Mouse (Mus musculus): ENCODE measurements at regions not wholly inside any gene's neighbourhood (a gene's known extent, or its start where the extent isn't known, plus 50 kb on each side); places are given as distances from the start of the nearest gene placed in this dataset.

DNA sequence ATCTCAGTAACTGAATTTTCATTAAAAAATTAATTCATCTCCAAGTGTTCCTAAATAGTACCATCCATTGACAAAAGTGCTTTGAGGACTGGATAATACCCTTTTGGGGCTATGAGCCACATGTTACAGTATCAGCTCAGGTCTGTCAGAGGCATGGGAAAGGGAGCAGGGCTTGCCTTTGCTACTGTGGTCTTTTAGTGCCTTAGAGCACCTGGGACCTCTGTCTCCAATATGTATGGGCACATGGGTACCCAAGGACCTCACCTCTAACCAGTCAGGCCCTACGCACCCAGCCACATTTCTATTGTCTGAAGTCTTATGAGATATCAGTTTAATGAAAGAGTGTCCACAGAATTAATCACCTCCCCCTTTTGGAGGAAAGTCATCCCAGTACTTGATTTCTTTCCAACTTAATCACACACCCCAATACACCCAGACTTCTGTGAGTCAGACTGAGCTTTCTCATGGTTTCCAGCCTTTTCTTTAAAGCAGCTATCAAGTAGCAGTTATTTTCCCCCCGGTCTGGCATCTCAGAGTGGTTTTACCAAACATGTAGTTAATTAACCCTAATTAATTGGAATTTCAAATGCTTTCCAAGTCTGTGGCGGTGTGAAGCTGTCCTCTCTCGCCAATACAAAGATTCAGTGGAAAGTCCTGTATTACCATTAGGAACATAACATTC is 498.7 kb upstream of the Camk1g start:
- no peaks in the 10 kb centered on the region for H3K36me3 ChIP-seq (ENCODE audit: control insufficient read depth, insufficient read depth, low read length)
- H3K4me3 ChIP-seq (ENCODE audit: low read depth, low read length): no peak overlapping the region
- H3K27ac ChIP-seq (ENCODE audit: low read depth, low read length): no peak overlapping the region
- ATAC-seq (replicated peaks; ENCODE audit: low FRiP score) (peak; percentile 39; the same call in 1 of the 2 replicates), DNase-seq (ENCODE audit: low spot score) (no peak)
- no peaks in the 10 kb centered on the region for H3K9me3 ChIP-seq (ENCODE audit: control insufficient read depth, low read length)
- WGBS: 49% methylated on average over 4 of the region's 4 CpGs
- no peak overlapping the region for H3K4me2 ChIP-seq (ENCODE audit: low read depth, low read length, severe bottlenecking)
- H3K4me1 ChIP-seq (replicated peaks; ENCODE audit: control insufficient read depth, insufficient read depth, low read length): no peaks in the 10 kb centered on the region; the same call in 1 of the 2 replicates
- H3K27me3 ChIP-seq (ENCODE audit: control insufficient read depth, insufficient read depth, low read length): no peaks in the 10 kb centered on the region
- H3K9ac ChIP-seq (ENCODE audit: low read length): no peak overlapping the region

DNA sequence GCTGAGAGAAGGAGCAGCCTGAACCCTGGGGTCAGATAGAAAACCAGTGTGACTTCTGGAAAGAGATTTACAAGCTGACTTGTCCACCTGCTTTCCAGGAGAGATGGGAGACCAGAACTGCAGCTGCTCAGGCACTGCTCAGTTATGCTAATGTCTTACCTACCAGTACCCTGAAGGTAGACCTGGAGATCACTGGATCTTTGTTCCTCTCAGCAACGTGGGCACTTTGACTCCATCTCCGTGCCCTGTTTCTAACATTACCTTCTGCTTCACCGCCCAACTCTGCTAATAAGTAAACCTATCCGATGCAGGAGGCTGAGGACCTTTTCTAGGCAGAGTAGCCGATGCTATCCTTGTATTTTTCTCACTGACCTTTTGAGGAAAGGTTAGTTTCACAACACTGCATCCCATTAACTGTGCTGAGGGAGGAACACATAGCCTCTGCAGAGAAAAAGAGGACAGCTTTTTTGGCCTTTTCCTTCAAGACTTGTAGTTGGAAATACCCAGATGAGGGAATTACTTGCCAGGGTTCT is 490.7 kb upstream of the Camk1g start:
- Histone ChIP-seq H3K4me1 (replicated peaks; ENCODE audit: control insufficient read depth, insufficient read depth, low read length) (no peaks in the 10 kb centered on the region; the same call in 1 of the 2 replicates), H3K27ac (ENCODE audit: low read depth, low read length) (no peak overlapping the region), H3K36me3 (ENCODE audit: control insufficient read depth, insufficient read depth, low read length) (no peaks in the 10 kb centered on the region), H3K27me3 (ENCODE audit: control insufficient read depth, insufficient read depth, low read length) (no peaks in the 10 kb centered on the region), H3K9ac (ENCODE audit: low read length) (no peak overlapping the region), H3K4me2 (ENCODE audit: low read depth, low read length, severe bottlenecking) (no peak overlapping the region), H3K9me3 (ENCODE audit: control insufficient read depth, low read length) (no peaks in the 10 kb centered on the region), H3K4me3 (ENCODE audit: low read depth, low read length) (no peak overlapping the region)
- WGBS: 63% methylated on average over 5 of the region's 5 CpGs
- no peak for DNase-seq (ENCODE audit: low spot score)
- ATAC-seq (replicated peaks; ENCODE audit: low FRiP score): no peak

DNA sequence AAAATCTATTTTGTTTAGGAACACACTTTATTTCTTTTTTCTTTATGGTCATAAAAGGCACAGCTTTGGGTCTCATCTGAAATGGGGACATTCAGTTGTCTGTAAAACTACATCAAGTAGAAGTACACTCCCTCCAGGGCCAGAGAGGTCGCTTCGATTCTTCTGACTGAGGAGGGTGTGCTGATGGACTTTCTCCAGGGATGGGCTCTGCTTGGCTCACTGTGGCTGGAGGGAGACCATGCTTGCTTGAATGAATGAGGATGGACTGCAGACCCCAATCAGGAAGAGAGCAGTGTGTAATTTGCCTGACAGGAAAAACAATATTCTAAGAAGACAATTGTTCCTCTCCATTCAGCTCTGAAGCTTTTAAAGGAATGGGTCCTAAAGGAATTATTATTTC is 490.3 kb upstream of the Camk1g start:
- Histone ChIP-seq H3K27me3 (ENCODE audit: control insufficient read depth, insufficient read depth, low read length) (no peaks in the 10 kb centered on the region), H3K36me3 (ENCODE audit: control insufficient read depth, insufficient read depth, low read length) (no peaks in the 10 kb centered on the region), H3K4me3 (ENCODE audit: low read depth, low read length) (no peak overlapping the region), H3K4me2 (ENCODE audit: low read depth, low read length, severe bottlenecking) (no peak overlapping the region), H3K4me1 (replicated peaks; ENCODE audit: control insufficient read depth, insufficient read depth, low read length) (no peaks in the 10 kb centered on the region; the same call in 1 of the 2 replicates), H3K9me3 (ENCODE audit: control insufficient read depth, low read length) (no peaks in the 10 kb centered on the region), H3K9ac (ENCODE audit: low read length) (no peak overlapping the region), H3K27ac (ENCODE audit: low read depth, low read length) (no peak overlapping the region)
- 56% methylated on average over 2 of the region's 2 CpGs for WGBS
- ATAC-seq (replicated peaks; ENCODE audit: low FRiP score) (no peak), DNase-seq (ENCODE audit: low spot score) (no peak)

DNA sequence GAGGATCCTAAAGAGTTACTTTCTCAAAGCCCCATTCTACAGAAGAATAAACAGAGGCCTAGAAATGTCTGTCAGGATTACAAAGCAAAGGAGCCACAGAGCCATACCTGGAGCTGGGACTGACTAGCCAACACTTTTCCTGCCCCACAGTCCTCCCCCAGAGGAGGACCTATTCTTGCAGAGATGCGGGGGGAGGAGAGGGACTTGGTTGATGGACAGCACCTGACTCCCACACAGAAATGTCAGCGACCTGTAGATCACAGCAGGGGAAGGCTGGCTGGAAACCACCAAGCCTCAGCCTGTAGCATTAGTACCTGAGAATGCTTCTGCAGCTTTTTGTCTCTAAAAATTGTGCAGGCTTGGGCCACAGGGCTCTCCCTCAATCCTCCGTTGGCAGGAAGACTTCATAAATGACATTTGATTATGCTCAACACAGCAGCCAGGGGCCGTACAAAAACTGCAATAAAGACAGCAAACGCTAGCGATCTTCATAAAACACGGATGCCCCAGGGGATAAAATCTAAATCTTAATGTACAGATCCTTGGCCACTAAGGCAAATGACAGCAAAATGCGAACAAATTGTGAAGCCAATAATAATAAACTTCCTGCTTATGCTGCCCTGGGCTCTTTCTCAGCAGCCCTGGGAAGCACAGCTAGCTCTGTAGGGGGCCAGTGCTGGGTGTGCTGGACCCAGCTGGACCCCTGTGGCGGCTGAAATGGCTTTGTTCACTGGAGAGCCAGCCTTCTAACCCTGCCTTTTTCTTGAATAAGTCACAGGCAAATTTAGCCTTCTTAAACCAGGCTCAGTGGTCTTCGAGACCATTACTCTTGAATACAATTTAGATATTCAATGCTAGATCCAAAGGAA is 489.4 kb upstream of the Camk1g start:
- H3K9me3 ChIP-seq (ENCODE audit: control insufficient read depth, low read length): no peaks in the 10 kb centered on the region
- WGBS: 37% methylated on average over 10 of the region's 10 CpGs
- H3K4me3 ChIP-seq (ENCODE audit: low read depth, low read length): no peak overlapping the region
- no peak for DNase-seq (ENCODE audit: low spot score)
- no peak overlapping the region for H3K9ac ChIP-seq (ENCODE audit: low read length)
- no peaks in the 10 kb centered on the region for H3K36me3 ChIP-seq (ENCODE audit: control insufficient read depth, insufficient read depth, low read length)
- H3K27me3 ChIP-seq (ENCODE audit: control insufficient read depth, insufficient read depth, low read length): no peaks in the 10 kb centered on the region
- H3K4me1 ChIP-seq (replicated peaks; ENCODE audit: control insufficient read depth, insufficient read depth, low read length): no peaks in the 10 kb centered on the region; the same call in 1 of the 2 replicates
- no peak overlapping the region for H3K4me2 ChIP-seq (ENCODE audit: low read depth, low read length, severe bottlenecking)
- no peak overlapping the region for H3K27ac ChIP-seq (ENCODE audit: low read depth, low read length)
- ATAC-seq (replicated peaks; ENCODE audit: low FRiP score): no peak

DNA sequence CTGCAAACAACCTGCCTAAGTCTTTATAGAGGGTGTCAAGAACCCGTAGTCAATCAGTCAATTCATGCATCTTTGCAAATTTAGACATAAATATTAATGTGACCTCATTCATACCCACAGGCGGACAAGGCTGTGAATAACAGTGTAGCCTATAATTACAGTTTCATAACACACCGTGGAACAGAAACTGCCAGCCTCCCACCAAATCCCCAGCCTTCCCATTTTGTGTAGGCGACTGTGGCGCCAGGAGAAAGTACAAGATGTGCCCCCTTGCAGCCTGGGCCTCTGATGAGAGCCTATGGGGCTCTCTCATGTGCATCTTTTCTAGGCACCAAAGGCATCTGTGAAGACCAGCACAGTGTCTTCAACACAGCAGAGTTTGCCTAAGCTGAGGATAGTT is 477.8 kb upstream of the Camk1g start:
- H3K4me2 ChIP-seq (ENCODE audit: low read depth, low read length, severe bottlenecking): no peak overlapping the region
- H3K36me3 ChIP-seq (ENCODE audit: control insufficient read depth, insufficient read depth, low read length): no peaks in the 10 kb centered on the region
- H3K4me3 ChIP-seq (ENCODE audit: low read depth, low read length): no peak overlapping the region
- no peak overlapping the region for H3K27ac ChIP-seq (ENCODE audit: low read depth, low read length)
- no peak for ATAC-seq (replicated peaks; ENCODE audit: low FRiP score)
- no peak overlapping the region for H3K9ac ChIP-seq (ENCODE audit: low read length)
- H3K9me3 ChIP-seq (ENCODE audit: control insufficient read depth, low read length): no peaks in the 10 kb centered on the region
- WGBS: 75% methylated on average over 5 of the region's 5 CpGs
- no peaks in the 10 kb centered on the region for H3K27me3 ChIP-seq (ENCODE audit: control insufficient read depth, insufficient read depth, low read length)
- H3K4me1 ChIP-seq (replicated peaks; ENCODE audit: control insufficient read depth, insufficient read depth, low read length): no peaks in the 10 kb centered on the region
- no peak for DNase-seq (ENCODE audit: low spot score)

DNA sequence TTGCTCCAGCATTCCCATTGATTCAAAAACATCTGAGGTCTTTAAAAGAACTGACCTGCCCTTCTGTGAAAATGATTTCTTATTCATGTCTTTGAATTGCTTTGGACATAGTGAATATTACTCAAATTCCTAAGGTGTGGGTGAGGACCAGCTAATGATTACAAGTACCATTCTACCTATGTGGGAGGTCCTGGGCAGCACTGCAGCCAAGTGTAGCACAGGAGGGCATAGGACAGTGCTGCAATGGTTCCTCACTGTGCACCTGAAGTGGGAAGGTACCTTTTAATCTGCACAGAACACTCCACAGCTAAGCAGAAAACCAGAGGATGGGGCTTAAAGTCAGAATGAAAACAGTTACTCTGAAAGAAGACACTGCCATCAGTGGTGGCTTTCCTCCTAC is 474.8 kb upstream of the Camk1g start:
- H3K27me3 ChIP-seq (ENCODE audit: control insufficient read depth, insufficient read depth, low read length): no peaks in the 10 kb centered on the region
- H3K4me2 ChIP-seq (ENCODE audit: low read depth, low read length, severe bottlenecking): no peak overlapping the region
- no peaks in the 10 kb centered on the region for H3K36me3 ChIP-seq (ENCODE audit: control insufficient read depth, insufficient read depth, low read length)
- ATAC-seq (replicated peaks; ENCODE audit: low FRiP score) (no peak), DNase-seq (ENCODE audit: low spot score) (no peak)
- H3K9ac ChIP-seq (ENCODE audit: low read length): no peak overlapping the region
- H3K4me3 ChIP-seq (ENCODE audit: low read depth, low read length): no peak overlapping the region
- no peaks in the 10 kb centered on the region for H3K9me3 ChIP-seq (ENCODE audit: control insufficient read depth, low read length)
- H3K27ac ChIP-seq (ENCODE audit: low read depth, low read length): no peak overlapping the region
- H3K4me1 ChIP-seq (replicated peaks; ENCODE audit: control insufficient read depth, insufficient read depth, low read length): no peaks in the 10 kb centered on the region

DNA sequence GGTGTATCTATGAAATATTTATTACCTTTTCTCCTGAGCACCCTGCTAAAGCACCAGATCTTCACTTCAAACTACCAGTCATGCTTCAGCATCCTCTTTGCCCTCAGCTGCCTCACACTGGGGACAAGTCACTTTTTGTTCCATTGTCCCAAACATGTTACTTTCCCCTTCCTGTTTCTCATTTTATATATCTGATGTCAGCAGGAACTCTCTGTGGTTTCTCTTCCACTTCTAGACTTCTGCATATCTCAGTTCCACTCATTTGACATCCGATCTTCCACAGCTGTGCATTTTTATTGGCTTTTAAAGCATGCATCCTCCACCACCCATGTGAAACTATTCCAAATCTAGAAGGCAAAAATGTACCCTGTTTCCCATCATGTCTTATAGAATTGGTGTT is 474.4 kb upstream of the Camk1g start:
- WGBS: 75% methylated on average over 1 of the region's 1 CpGs
- Histone ChIP-seq H3K36me3 (ENCODE audit: control insufficient read depth, insufficient read depth, low read length) (no peaks in the 10 kb centered on the region), H3K4me2 (ENCODE audit: low read depth, low read length, severe bottlenecking) (no peak overlapping the region), H3K27ac (ENCODE audit: low read depth, low read length) (no peak overlapping the region), H3K4me3 (ENCODE audit: low read depth, low read length) (no peak overlapping the region), H3K9ac (ENCODE audit: low read length) (no peak overlapping the region), H3K4me1 (replicated peaks; ENCODE audit: control insufficient read depth, insufficient read depth, low read length) (no peaks in the 10 kb centered on the region), H3K27me3 (ENCODE audit: control insufficient read depth, insufficient read depth, low read length) (no peaks in the 10 kb centered on the region), H3K9me3 (ENCODE audit: control insufficient read depth, low read length) (no peaks in the 10 kb centered on the region)
- DNase-seq (ENCODE audit: low spot score) (no peak), ATAC-seq (replicated peaks; ENCODE audit: low FRiP score) (no peak)

DNA sequence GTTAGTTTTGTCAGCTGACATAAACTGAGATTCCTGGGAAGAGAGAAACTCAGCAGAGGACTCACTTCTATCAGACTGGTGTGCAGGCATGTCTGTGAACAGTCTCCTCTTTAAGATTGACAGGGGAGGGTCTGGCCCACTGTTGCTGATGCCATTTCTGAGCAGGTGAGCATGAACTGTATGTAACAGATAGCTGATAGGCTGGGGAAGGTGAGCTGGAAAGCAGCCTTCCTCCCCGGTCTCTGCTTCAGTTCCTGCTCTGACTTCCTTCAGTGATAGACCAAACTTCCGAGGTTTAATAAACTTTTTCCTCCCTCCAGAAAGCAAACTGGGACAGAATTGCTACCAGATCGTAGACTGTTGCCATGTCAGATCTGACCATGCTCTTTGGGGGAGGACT is 430.9 kb upstream of the Camk1g start:
- Histone ChIP-seq H3K9ac (ENCODE audit: low read length) (no peak overlapping the region), H3K36me3 (ENCODE audit: control insufficient read depth, insufficient read depth, low read length) (no peaks in the 10 kb centered on the region), H3K4me1 (replicated peaks; ENCODE audit: control insufficient read depth, insufficient read depth, low read length) (no peaks in the 10 kb centered on the region), H3K4me2 (ENCODE audit: low read depth, low read length, severe bottlenecking) (no peak overlapping the region), H3K9me3 (ENCODE audit: control insufficient read depth, low read length) (no peaks in the 10 kb centered on the region), H3K27me3 (ENCODE audit: control insufficient read depth, insufficient read depth, low read length) (no peaks in the 10 kb centered on the region), H3K27ac (ENCODE audit: low read depth, low read length) (no peak overlapping the region), H3K4me3 (ENCODE audit: low read depth, low read length) (no peak overlapping the region)
- 82% methylated on average over 3 of the region's 3 CpGs for WGBS
- DNase-seq (ENCODE audit: low spot score): no peak
- ATAC-seq (replicated peaks; ENCODE audit: low FRiP score): no peak

Data from forebrain, embryonic 11.5 days (tissue).